Mouse (Mus musculus): ENCODE data around the gene Tmem132d. TPM values are rescaled to one million over a fixed set of nuclear protein-coding genes. Genes with fewer than 3 reads are reported as not detected.
A peak's percentile ranks its signal among the peaks of the same experiment; 100 is the strongest.
"Not testable (repeated sequence)": the region's sequence is repeated elsewhere in the genome, so short reads cannot be mapped to it uniquely, and the experiment has no call there.

Tmem132d gene
- total RNA-seq, 2 experiments from 2014 or later = 0.03 TPM; not detected in 1

DNA sequence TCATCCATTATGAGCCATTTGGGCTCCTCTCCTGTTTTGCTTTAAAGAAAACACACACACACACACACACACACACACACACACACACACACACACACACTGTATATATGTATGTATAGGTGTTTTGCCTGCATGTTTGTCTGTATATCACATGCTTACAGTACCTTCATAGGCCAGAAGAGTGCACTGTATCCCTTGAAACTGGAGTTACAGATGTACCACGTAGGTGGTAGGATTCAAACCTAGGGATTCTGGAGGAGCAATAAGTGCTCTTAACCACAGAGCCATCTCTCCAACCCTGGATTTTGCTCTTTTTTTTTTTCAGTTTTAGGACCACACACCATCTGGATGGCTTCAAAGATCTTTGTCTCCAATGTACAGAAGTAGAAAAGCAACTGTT lies 610.9 kb downstream of the Tmem132d start:
- Histone ChIP-seq H3K27ac (no peak overlapping the region), H3K4me3 (no peak overlapping the region)
- no peak for TF ChIP-seq CTCF (IDR thresholded peaks at IDR 0.05)
- intact Hi-C loops (cut with DNase I) = no loop called here
- no peak for DNase-seq

DNA sequence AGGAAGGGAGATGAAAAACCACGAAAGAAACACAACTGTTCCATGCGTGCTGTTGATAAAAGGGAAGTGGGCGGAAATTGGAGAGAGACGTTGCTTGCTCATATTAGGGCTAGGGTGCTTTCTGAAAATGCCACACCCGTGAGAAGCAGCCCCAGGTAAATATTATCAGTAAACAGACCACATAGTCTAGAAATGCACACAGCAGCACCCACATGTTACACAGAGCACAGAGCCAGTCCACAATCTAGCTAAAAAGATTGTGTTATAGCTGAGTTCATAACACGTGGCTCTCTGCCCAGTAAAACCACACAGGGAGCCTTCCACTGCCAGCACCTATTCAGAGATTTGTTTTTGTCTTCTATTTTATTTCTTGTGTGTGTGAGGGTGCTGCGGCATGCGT lies 617.6 kb downstream of the Tmem132d start:
- no peak for DNase-seq
- intact Hi-C loops (cut with DNase I) = no loop called here

DNA sequence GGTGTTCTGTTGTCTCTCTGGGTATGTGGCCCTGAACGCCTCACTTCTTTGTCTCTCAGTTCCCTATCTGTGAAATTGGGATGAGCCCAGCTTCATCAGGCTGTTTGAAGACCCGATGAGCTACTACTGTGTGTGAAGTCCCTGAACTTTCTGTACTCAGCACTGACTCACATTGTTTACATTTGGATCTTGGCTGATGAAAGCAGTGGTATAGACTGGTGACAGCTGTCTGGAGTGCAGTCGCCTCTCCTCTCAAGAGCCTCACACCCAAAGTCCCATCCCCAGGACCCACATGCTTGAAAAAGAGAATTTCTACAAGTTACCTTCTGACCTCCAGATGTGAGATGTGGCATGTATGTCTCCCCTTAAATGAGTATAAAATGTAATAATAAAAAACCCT lies 625.5 kb downstream of the Tmem132d start:
- no peak for DNase-seq
- intact Hi-C loops (cut with DNase I) = no loop called here
- TF ChIP-seq CTCF (IDR thresholded peaks at IDR 0.05) = no peak
- H3K4me3 ChIP-seq = no peak overlapping the region
- H3K27ac ChIP-seq = no peak overlapping the region

More for the DNA sequence above, 617.6 kb downstream of the Tmem132d start:
- TF ChIP-seq CTCF (IDR thresholded peaks at IDR 0.05) = no peak
- Histone ChIP-seq H3K27ac (no peak overlapping the region), H3K4me3 (no peak overlapping the region)

DNA sequence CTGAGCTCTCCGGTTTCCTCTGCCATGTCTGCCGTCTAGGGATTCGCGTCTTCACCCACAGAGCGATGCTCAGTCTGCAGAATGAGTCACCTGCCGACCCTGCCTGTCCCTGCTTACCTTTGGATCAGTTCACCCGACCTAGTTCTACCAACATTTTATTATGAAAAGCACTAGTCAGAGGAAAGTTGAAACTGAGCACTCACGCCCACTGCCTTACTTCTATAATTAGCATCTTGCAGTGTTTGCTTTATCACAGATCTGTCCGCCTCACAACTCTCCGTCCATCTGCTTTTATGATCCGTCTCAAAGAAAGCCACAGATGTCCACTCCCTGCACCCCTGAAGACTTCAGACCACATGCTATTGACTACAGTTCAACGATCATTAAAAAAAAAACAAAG lies 626.0 kb downstream of the Tmem132d start:
- no peak for TF ChIP-seq CTCF (IDR thresholded peaks at IDR 0.05)
- intact Hi-C loops (cut with DNase I) = no loop called here
- no peak overlapping the region for H3K27ac ChIP-seq

DNA sequence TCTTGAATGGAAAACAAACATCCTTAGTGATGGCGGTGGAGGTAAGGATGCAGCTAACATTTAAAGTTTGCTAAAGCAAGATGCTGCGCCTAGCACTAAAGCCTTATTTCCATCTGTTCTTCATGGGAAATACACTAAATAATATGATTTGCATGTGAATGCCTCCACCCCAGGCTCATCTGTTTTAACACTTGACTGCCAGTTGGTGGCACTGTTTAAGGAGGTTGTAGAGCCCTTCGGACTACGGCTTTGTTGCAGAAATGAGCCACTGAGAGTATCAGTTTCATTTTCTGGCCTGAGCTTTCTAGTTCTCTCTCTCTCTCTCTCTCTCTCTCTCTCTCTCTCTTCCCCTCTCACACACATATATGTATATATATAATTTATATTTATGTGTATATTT lies 632.0 kb downstream of the Tmem132d start:
- intact Hi-C loops (cut with DNase I) = no loop called here
- DNase-seq = no peak
- no peak for TF ChIP-seq CTCF (IDR thresholded peaks at IDR 0.05)

More for the DNA sequence above, 626.0 kb downstream of the Tmem132d start:
- no peak for DNase-seq
- no peak overlapping the region for H3K4me3 ChIP-seq

DNA sequence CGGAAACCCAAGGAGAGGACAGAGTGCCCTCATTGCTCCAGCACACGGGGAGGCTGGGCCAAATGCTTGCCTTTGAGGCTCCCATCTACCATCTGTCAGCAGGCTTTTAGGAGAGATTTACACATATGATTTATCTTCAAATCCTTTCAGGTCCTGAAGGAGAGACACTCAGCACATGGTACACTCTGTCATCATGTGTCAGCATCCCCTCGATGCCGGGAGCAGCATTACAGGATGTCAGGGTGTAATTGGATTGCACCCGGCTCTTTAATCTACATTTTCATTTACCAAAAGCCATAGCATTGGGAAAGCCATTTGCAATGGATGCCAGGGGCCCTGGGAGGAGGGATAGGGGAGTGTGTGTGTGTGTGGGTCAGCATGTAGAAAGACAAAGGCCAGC lies 651.7 kb downstream of the Tmem132d start:
- intact Hi-C loops (cut with DNase I) = no loop called here
- Histone ChIP-seq H3K4me3 (no peak overlapping the region), H3K27ac (no peak overlapping the region)
- no peak for DNase-seq
- TF ChIP-seq CTCF (IDR thresholded peaks at IDR 0.05) = no peak

More for the DNA sequence above, 632.0 kb downstream of the Tmem132d start:
- H3K27ac ChIP-seq = no peak overlapping the region
- H3K4me3 ChIP-seq = no peak overlapping the region

DNA sequence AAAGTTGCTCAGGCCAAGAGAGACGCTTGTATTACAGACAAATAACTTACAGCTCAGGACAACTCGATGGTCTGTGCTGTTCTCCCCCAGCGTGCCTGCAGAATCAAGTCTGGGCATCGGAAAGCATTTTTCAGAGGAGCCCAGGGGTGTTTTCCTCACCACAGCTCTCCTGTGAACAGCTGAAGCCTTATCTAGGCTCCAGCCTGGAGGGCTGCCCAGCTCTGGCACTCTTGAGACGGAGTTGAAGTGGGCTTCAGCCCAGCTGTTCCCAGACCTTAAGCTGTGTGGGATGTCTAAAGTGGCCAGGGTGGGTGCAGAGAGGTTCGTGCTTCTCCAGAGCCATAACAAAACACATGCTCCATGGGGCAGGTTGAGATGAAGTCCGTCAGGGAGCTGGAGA lies 657.1 kb downstream of the Tmem132d start:
- no peak for DNase-seq
- no peak overlapping the region for H3K4me3 ChIP-seq
- TF ChIP-seq CTCF (IDR thresholded peaks at IDR 0.05) = no peak
- H3K27ac ChIP-seq = no peak overlapping the region
- intact Hi-C loops (cut with DNase I) = no loop called here

DNA sequence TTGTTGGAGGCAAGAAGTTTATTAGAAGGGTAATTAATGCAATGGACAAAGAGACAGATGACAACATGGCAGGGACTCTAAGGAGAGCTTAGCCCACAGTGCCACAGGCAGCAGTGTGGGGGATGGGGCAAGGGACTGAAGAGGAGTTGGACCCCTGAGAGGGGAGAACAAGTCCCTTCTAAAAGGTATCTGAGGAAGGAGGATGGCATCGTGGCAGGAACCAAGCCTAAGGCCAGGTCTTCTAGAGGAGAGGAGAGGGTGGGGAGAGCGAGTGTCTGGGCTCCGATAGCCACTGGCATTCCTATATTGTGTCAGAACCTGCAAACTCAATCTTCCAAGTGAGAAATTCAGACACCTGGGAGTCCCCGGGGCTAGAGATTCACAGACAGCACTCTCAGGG lies 674.3 kb downstream of the Tmem132d start:
- no peak for TF ChIP-seq CTCF (IDR thresholded peaks at IDR 0.05)
- no peak for DNase-seq
- Histone ChIP-seq H3K4me3 (no peak overlapping the region), H3K27ac (no peak overlapping the region)
- intact Hi-C loops (cut with DNase I) = no loop called here

DNA sequence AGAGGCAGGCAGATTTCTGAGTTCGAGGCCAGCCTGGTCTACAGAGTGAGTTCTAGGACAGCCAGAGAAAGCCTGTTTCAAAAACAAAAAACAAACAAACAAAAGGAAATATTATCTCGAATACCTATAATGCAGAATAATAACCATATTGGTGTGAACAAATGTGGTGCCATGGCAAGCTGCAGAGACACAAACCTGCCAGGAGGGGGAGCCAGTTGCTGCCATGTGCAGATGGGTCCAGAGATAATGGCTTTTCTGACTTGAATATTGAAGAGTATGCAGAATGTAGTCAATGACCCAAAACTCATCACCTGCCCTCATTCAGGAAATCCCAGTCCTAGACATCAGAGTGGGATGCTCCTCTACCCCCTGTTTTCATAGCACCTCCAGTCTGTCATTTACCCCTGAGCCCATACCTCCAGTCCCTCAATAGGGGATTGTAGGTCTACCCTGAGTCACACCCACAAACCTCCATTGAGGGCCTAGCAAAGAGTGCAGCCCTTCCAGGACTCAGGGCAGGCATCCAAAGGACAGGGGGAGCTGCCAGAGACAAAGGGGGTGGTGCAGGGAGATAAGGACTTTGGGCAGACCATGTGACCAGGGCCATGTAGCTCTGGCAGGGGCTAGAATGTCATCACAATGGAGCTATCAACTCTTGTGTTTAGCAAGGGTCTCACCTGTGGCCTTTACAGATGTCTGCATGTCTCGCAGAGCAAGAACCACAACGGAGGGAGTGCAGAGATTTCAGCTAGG lies 676.0 kb downstream of the Tmem132d start:
- peak; percentile 12; the same call in 1 of the 2 replicates for TF ChIP-seq CTCF (IDR thresholded peaks at IDR 0.05)
- H3K27ac ChIP-seq = no peak overlapping the region
- no peak overlapping the region for H3K4me3 ChIP-seq
- no peak for DNase-seq
- intact Hi-C loops (cut with DNase I) = no loop called here

DNA sequence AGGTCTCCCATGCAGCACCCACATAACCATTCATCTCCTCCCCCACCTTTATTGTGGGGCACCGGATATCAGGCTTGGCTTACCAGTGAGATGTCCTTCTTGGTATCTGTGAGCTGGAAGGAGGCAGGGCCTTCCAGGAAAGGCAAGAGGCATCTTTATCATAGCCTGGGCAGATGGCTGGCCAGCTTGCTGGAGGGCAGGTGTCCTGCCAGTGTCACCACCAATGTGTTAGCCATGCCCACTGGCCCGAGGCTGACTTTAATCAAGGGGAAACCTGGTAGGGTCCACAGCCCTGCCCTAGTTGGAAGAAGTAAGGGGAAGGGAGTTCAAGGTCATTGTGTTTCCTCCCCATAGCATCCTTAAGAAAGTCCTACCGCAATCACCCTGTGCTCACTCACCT lies 676.9 kb downstream of the Tmem132d start:
- no peak for TF ChIP-seq CTCF (IDR thresholded peaks at IDR 0.05)
- no peak overlapping the region for H3K27ac ChIP-seq
- intact Hi-C loops (cut with DNase I) = no loop called here
- DNase-seq = no peak
- no peak overlapping the region for H3K4me3 ChIP-seq

DNA sequence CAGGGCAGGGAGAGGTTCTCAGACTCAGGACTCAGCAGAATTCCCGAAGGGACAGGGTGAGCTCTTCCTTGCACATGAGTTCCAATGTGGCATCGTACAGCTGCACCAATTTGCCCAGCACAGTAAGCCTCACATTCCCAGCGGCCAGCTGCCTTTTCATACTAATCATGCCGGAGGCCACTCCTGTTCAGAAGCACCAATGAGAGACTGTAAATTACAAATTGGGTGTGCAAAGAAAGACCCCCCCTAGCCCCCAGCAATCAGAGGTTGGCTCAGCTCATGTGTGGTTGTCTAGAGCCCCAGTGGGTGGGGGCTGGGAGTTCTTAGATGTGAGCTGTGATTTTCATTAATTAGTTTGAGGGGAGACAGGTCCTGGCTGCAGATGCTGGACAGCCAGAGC lies 677.3 kb downstream of the Tmem132d start:
- no peak for TF ChIP-seq CTCF (IDR thresholded peaks at IDR 0.05)
- Histone ChIP-seq H3K27ac (no peak overlapping the region), H3K4me3 (no peak overlapping the region)
- DNase-seq = no peak
- intact Hi-C loops (cut with DNase I) = no loop called here

DNA sequence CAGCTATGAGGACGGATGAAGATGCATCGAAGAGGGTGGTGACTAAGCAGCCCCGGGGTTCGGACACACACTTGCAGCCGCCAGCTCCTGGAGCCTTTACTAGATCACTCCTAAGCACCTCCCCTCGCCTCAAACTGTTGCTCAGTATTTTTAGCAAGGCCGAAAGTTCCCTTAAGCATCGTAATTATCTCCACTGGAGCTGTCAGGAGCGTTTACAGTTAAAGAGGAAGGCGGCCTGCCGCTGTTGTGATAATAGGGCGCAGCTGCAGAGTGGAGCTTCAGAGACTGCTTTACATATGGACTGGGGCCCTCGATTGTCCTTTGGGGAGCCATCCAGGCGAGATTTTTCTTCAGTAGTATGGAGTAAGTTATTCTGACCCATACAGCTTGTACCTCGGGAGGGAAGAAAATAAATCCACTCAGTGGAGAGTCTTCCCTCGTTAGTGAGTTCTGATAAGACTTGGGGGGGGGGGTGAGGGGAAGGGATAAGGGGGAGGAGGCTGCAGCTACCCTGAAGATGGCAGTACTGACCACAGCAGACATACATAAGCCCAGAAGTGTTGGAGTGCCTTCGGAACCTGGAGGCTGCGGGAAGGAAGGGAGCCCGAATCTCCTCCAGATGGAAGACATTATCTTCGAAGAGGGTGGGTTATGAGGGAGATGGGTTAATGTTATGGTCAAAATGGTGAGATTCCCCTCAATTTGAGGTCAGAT lies 681.5 kb downstream of the Tmem132d start:
- no peak overlapping the region for H3K4me3 ChIP-seq
- no peak for TF ChIP-seq CTCF (IDR thresholded peaks at IDR 0.05)
- intact Hi-C loops (cut with DNase I) = no loop called here
- DNase-seq = no peak
- H3K27ac ChIP-seq = no peak overlapping the region

DNA sequence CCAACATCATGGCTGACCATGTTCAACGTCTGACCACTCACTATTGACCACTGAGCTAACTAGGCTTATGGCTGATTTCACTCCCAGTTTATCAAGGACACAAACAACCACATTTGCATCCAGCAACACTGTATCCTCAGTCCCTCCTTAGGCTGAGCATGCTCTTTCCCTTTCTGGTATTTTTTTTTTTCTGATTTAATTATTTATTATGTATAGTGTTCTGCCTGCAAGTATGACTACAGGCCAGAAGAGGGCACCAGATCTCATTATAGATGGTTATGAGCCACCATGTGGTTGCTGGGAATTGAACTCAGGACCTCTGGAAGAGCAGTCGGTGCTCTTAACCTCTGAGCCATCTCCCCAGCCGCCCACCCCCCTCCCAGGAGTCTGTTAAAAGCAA lies 683.3 kb downstream of the Tmem132d start:
- DNase-seq; H3K27ac ChIP-seq; H3K4me3 ChIP-seq; intact Hi-C loops (cut with DNase I): not testable (repeated sequence)

DNA sequence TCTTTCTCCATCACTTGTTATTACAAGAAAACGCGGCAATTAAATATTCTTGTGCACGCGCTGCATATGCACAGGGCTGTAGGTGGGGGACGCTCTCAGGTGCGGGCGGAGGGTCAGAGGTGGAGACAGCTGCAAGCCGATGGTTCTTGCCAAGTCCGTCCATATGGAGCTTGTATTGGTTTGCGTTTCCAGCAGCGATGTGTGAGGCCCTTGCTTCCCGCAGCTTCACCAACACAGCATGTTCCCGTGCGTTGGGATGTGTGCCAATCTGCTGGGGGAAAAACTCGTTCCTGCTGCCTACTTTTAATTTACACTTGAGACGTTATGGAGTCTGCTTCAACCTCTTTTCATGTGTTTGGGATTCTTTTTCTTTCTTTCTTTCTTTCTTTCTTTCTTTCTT lies 691.5 kb downstream of the Tmem132d start:
- Histone ChIP-seq H3K27ac (no peak overlapping the region), H3K4me3 (no peak overlapping the region)
- DNase-seq = no peak
- TF ChIP-seq CTCF (IDR thresholded peaks at IDR 0.05) = no peak
- intact Hi-C loops (cut with DNase I) = no loop called here

Other genes with a start within 250 kb of the Tmem132d start
- 1 to 10 TPM in 1 of 2 experiments, under 1 TPM in 1; 0.77 to 1.6 TPM for gene Fzd10, start 167.8 kb upstream of the Tmem132d start, total RNA-seq (2021)